Comparison of ENCODE assay signal across 9 mouse cellular contexts in the genomic region with DNA sequence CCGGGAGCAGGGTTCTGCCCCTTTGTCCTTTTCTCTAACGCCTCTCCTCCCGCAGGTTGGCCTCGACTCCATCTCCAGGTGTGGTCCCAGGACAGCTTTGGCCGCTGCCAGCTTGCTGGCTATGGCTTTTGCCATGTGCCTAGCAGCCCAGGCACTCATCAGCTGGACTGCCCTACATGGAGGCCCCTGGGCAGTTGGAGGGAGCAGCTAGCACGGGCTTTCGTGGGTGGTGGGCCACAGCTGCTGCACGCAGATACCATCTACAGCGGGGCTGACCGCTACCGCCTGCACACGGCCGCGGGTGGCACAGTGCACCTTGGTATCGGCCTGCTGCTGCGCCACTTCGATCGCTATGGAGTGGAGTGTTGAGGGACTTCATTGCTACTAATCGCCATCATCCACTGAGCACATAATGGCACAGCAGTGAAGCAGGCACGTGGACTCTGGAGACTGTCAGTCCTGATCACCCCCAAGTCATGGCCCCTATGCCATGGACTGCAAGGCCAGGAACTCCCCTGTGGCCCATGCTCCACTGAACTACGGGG. TPM values are rescaled to one million over a fixed set of nuclear protein-coding genes. Genes with fewer than 3 reads are reported as not detected.
DNase-seq lines count a peak whose midpoint lies in the region; ATAC-seq and TF ChIP-seq lines count a peak whose summit lies in the region.
"Had no signal": no experiment of that assay in that cellular context is flagged by ENCODE, and none has a peak within 500 bp of the region (broad histone marks: within the 10 kb centered on the region; RNA-seq: fewer than 3 reads in every experiment).

No protein-coding gene starts in this region.

- peaks cover 71% of the 10 kb centered on the region for H3K4me1 ChIP-seq in heart, embryonic 10.5 days
- H3K4me1 ChIP-seq in midbrain, embryonic 13.5 days (replicated peaks), result peaks cover 50% of the 10 kb centered on the region
- H3K4me1 ChIP-seq in midbrain, postnatal 0 days (ENCODE audit: insufficient read depth, low read length), result peaks cover 6% of the 10 kb centered on the region
- peaks cover 35% of the 10 kb centered on the region for H3K4me1 ChIP-seq in intestine, embryonic 15.5 days (replicated peaks)
- peaks cover 12% of the 10 kb centered on the region for H3K4me1 ChIP-seq in small intestine, adult 2 months (ENCODE audit: control insufficient read depth, insufficient read depth, insufficient read length, low read length)

- 64% methylated on average over 21 of the region's 21 CpGs for WGBS in heart, embryonic 10.5 days
- 72% methylated on average over 21 of the region's 21 CpGs for WGBS in midbrain, embryonic 13.5 days
- WGBS in midbrain, postnatal 0 days, result 75% methylated on average over 21 of the region's 21 CpGs
- WGBS in intestine, embryonic 15.5 days, result 74% methylated on average over 21 of the region's 21 CpGs
- WGBS in small intestine, adult 2 months, result 81% methylated on average over 21 of the region's 21 CpGs

- peak overlapping the region; percentile 85 for H3K4me3 ChIP-seq in heart, embryonic 10.5 days
- H3K4me3 ChIP-seq in midbrain, embryonic 13.5 days (replicated peaks), result no peak overlapping the region
- H3K4me3 ChIP-seq in midbrain, postnatal 0 days (ENCODE audit: low read depth, low read length), result no peak overlapping the region
- peak overlapping the region; percentile 70 for H3K4me3 ChIP-seq in intestine, embryonic 15.5 days (replicated peaks)
- peak overlapping the region; percentile 70 for H3K4me3 ChIP-seq in small intestine, adult 2 months (ENCODE audit: low read depth, low read length)

- H3K9ac ChIP-seq in midbrain, embryonic 13.5 days (replicated peaks), result 0 out of 2 replicates have a peak overlapping the region, but pooled peaks have one; percentile 6
- no peak overlapping the region for H3K9ac ChIP-seq in midbrain, postnatal 0 days (replicated peaks; ENCODE audit: low read length, poor library complexity, severe bottlenecking)
- 0 out of 2 replicates have a peak overlapping the region, but pooled peaks have one; percentile 8 for H3K9ac ChIP-seq in intestine, embryonic 15.5 days

- no peak for TF ChIP-seq POLR2A in small intestine, adult 2 months (IDR thresholded peaks at IDR 0.05; ENCODE audit: low read depth, low read length)

- ATAC-seq in midbrain, embryonic 13.5 days, result no peak
- no peak for ATAC-seq in midbrain, postnatal 0 days (ENCODE audit: low FRiP score)
- ATAC-seq in intestine, embryonic 15.5 days, result no peak

- H3K27me3 ChIP-seq in heart, embryonic 10.5 days (ENCODE audit: insufficient read depth, poor library complexity, severe bottlenecking), result peaks cover 50% of the 10 kb centered on the region
- H3K27me3 ChIP-seq in midbrain, embryonic 13.5 days, result peaks cover 64% of the 10 kb centered on the region
- peaks cover 36% of the 10 kb centered on the region for H3K27me3 ChIP-seq in midbrain, postnatal 0 days (ENCODE audit: insufficient read depth, low read length)
- peaks cover 7% of the 10 kb centered on the region; the same call in 1 of the 2 replicates for H3K27me3 ChIP-seq in intestine, embryonic 15.5 days (replicated peaks)
- no peaks in the 10 kb centered on the region for H3K27me3 ChIP-seq in small intestine, adult 2 months (ENCODE audit: control insufficient read depth, insufficient read depth, low read length)

- H3K9me3 ChIP-seq in heart, embryonic 10.5 days, result no peaks in the 10 kb centered on the region
- no peaks in the 10 kb centered on the region for H3K9me3 ChIP-seq in midbrain, embryonic 13.5 days
- no peaks in the 10 kb centered on the region for H3K9me3 ChIP-seq in midbrain, postnatal 0 days (ENCODE audit: low read length)
- H3K9me3 ChIP-seq in intestine, embryonic 15.5 days, result no peaks in the 10 kb centered on the region

- 0 out of 2 replicates have a peak, but pooled peaks cover 5% of the 10 kb centered on the region for H3K36me3 ChIP-seq in heart, embryonic 10.5 days
- H3K36me3 ChIP-seq in midbrain, embryonic 13.5 days, result peaks cover 6% of the 10 kb centered on the region; the same call in 1 of the 2 replicates
- H3K36me3 ChIP-seq in midbrain, postnatal 0 days (ENCODE audit: insufficient read depth, low read length), result no peaks in the 10 kb centered on the region
- no peaks in the 10 kb centered on the region for H3K36me3 ChIP-seq in intestine, embryonic 15.5 days
- H3K36me3 ChIP-seq in small intestine, adult 2 months (ENCODE audit: control insufficient read depth, insufficient read depth, low read length), result no peaks in the 10 kb centered on the region

- H3K27ac ChIP-seq in heart, embryonic 10.5 days, result peak overlapping the region; percentile 90; the same call in 1 of the 2 replicates
- no peak overlapping the region for H3K27ac ChIP-seq in midbrain, embryonic 13.5 days
- no peak overlapping the region for H3K27ac ChIP-seq in midbrain, postnatal 0 days (ENCODE audit: low read depth, low read length)
- 0 out of 2 replicates have a peak overlapping the region, but pooled peaks have one; percentile 85 for H3K27ac ChIP-seq in intestine, embryonic 15.5 days
- H3K27ac ChIP-seq in small intestine, adult 2 months (ENCODE audit: insufficient read depth, low read depth, low read length), result no peak overlapping the region

- intact Hi-C loops in heart, postnatal 36 days (cut with DNase I), result no loop called here

- TF ChIP-seq CTCF in midbrain, postnatal 0 days (IDR thresholded peaks at IDR 0.05), result no peak
- TF ChIP-seq CTCF in small intestine, adult 2 months (IDR thresholded peaks at IDR 0.05; ENCODE audit: extremely low read depth, insufficient read length, insufficient replicate concordance, low read depth, low read length), result no peak

- peak overlapping the region; percentile 62; the same call in 1 of the 2 replicates for H3K4me2 ChIP-seq in midbrain, embryonic 13.5 days (replicated peaks)
- no peak overlapping the region for H3K4me2 ChIP-seq in midbrain, postnatal 0 days (ENCODE audit: low read depth, low read length, poor library complexity, severe bottlenecking)
- H3K4me2 ChIP-seq in intestine, embryonic 15.5 days (replicated peaks), result peak overlapping the region; percentile 97

- no peak for DNase-seq in heart, embryonic 10.5 days (ENCODE audit: low spot score)
- DNase-seq in heart, postnatal 36 days, result no peak
- no peak for DNase-seq in midbrain, postnatal 0 days (ENCODE audit: low spot score)
- DNase-seq in urinary bladder, adult 2 months (ENCODE audit: low spot score), result no peak
- no peak for DNase-seq in retina, postnatal 1 day

RNA-seq across cellular contexts. Expression of a gene that starts 0.8 kb away (rescaled TPM):
- polyA plus RNA-seq in heart, embryonic 10.5 days (2016; fragmentation: Nextera tagmentation; extraction: Ambion mirVana), result 4.1 and 4.8 TPM in 2 replicates
- total RNA-seq in heart, postnatal 36 days (2021), result 10 to 100 TPM; 23.8 to 27.0 TPM
- polyA plus RNA-seq in midbrain, embryonic 13.5 days (2015; fragmentation: Nextera tagmentation; extraction: Ambion mirVana), result 0.59 and 1.2 TPM in 2 replicates
- 2.2 and 2.5 TPM in 2 replicates for total RNA-seq in midbrain, postnatal 0 days (2014; rRNA removed)
- polyA plus RNA-seq in midbrain, postnatal 0 days (2015; fragmentation: Nextera tagmentation; extraction: Ambion mirVana), result 0.53 and 0.88 TPM in 2 replicates
- polyA plus RNA-seq in intestine, embryonic 15.5 days (2015; fragmentation: Nextera tagmentation; extraction: Ambion mirVana), result 2.3 and 2.5 TPM in 2 replicates
- 20.8 and 24.4 TPM in 2 replicates for polyA plus RNA-seq in small intestine, adult 2 months (2012; rRNA removed)
- polyA plus RNA-seq in urinary bladder, adult 2 months (2012; rRNA removed), result 16.2 and 27.6 TPM in 2 replicates

RNA-seq across cellular contexts. Expression of a gene that starts 5.4 kb away (rescaled TPM):
- 34.2 and 35.8 TPM in 2 replicates for polyA plus RNA-seq in heart, embryonic 10.5 days (2016; fragmentation: Nextera tagmentation; extraction: Ambion mirVana)
- 10 to 100 TPM; 10.2 to 10.8 TPM for total RNA-seq in heart, postnatal 36 days (2021)
- polyA plus RNA-seq in midbrain, embryonic 13.5 days (2015; fragmentation: Nextera tagmentation; extraction: Ambion mirVana), result 40.3 and 41.4 TPM in 2 replicates
- total RNA-seq in midbrain, postnatal 0 days (2014; rRNA removed), result 22.8 and 32.1 TPM in 2 replicates
- 58.2 and 67.2 TPM in 2 replicates for polyA plus RNA-seq in midbrain, postnatal 0 days (2015; fragmentation: Nextera tagmentation; extraction: Ambion mirVana)
- polyA plus RNA-seq in intestine, embryonic 15.5 days (2015; fragmentation: Nextera tagmentation; extraction: Ambion mirVana), result 22.4 and 23.7 TPM in 2 replicates
- 21.8 and 33.2 TPM in 2 replicates for polyA plus RNA-seq in small intestine, adult 2 months (2012; rRNA removed)
- 25.6 TPM in 2 replicates for polyA plus RNA-seq in urinary bladder, adult 2 months (2012; rRNA removed)

RNA-seq across cellular contexts. Expression of a gene that starts 11.0 kb away (rescaled TPM):
- polyA plus RNA-seq in heart, embryonic 10.5 days (2016; fragmentation: Nextera tagmentation; extraction: Ambion mirVana), result 1.1 and 1.9 TPM in 2 replicates
- not detected for total RNA-seq in heart, postnatal 36 days (2021)
- polyA plus RNA-seq in midbrain, embryonic 13.5 days (2015; fragmentation: Nextera tagmentation; extraction: Ambion mirVana), result 8.8 and 9.7 TPM in 2 replicates
- 60.8 and 94.4 TPM in 2 replicates for total RNA-seq in midbrain, postnatal 0 days (2014; rRNA removed)
- 186 and 200 TPM in 2 replicates for polyA plus RNA-seq in midbrain, postnatal 0 days (2015; fragmentation: Nextera tagmentation; extraction: Ambion mirVana)
- polyA plus RNA-seq in intestine, embryonic 15.5 days (2015; fragmentation: Nextera tagmentation; extraction: Ambion mirVana), result 1.9 and 2.4 TPM in 2 replicates
- 0.23 and 0.25 TPM in 2 replicates for polyA plus RNA-seq in small intestine, adult 2 months (2012; rRNA removed)
- polyA plus RNA-seq in urinary bladder, adult 2 months (2012; rRNA removed), result 1.1 and 1.3 TPM in 2 replicates
- total RNA-seq: adrenal gland, adult 18-20 months had no signal

RNA-seq across cellular contexts. Expression of a gene that starts 27.0 kb away (rescaled TPM):
- polyA plus RNA-seq in heart, embryonic 10.5 days (2016; fragmentation: Nextera tagmentation; extraction: Ambion mirVana), result 50.6 and 74.8 TPM in 2 replicates
- total RNA-seq in heart, postnatal 36 days (2021), result 10 to 100 TPM; 16.0 to 18.9 TPM
- 44.2 and 44.8 TPM in 2 replicates for polyA plus RNA-seq in midbrain, embryonic 13.5 days (2015; fragmentation: Nextera tagmentation; extraction: Ambion mirVana)
- total RNA-seq in midbrain, postnatal 0 days (2014; rRNA removed), result 19.7 and 29.4 TPM in 2 replicates
- polyA plus RNA-seq in midbrain, postnatal 0 days (2015; fragmentation: Nextera tagmentation; extraction: Ambion mirVana), result 27.3 and 29.5 TPM in 2 replicates
- 80.5 and 87.7 TPM in 2 replicates for polyA plus RNA-seq in intestine, embryonic 15.5 days (2015; fragmentation: Nextera tagmentation; extraction: Ambion mirVana)
- 31.7 and 64.7 TPM in 2 replicates for polyA plus RNA-seq in small intestine, adult 2 months (2012; rRNA removed)
- 50.4 and 64.6 TPM in 2 replicates for polyA plus RNA-seq in urinary bladder, adult 2 months (2012; rRNA removed)

RNA-seq across cellular contexts. Expression of a gene that starts 27.2 kb away (rescaled TPM):
- polyA plus RNA-seq in heart, embryonic 10.5 days (2016; fragmentation: Nextera tagmentation; extraction: Ambion mirVana), result 51.7 and 51.8 TPM in 2 replicates
- 100 to 1,000 TPM; 237 to 254 TPM for total RNA-seq in heart, postnatal 36 days (2021)
- polyA plus RNA-seq in midbrain, embryonic 13.5 days (2015; fragmentation: Nextera tagmentation; extraction: Ambion mirVana), result 47.9 and 50.5 TPM in 2 replicates
- total RNA-seq in midbrain, postnatal 0 days (2014; rRNA removed), result 64.9 and 78.2 TPM in 2 replicates
- polyA plus RNA-seq in midbrain, postnatal 0 days (2015; fragmentation: Nextera tagmentation; extraction: Ambion mirVana), result 40.7 and 50.9 TPM in 2 replicates
- polyA plus RNA-seq in intestine, embryonic 15.5 days (2015; fragmentation: Nextera tagmentation; extraction: Ambion mirVana), result 44.7 and 49.2 TPM in 2 replicates
- polyA plus RNA-seq in small intestine, adult 2 months (2012; rRNA removed), result 75.8 and 98.5 TPM in 2 replicates
- 90.1 and 102 TPM in 2 replicates for polyA plus RNA-seq in urinary bladder, adult 2 months (2012; rRNA removed)

Comparison
In these comparisons a context has a peak if more than half of its experiments do, and no peak if none do; other contexts are left out.
1. RNA of a gene that starts 11.0 kb away (polyA plus RNA-seq): 186 to 200 TPM in midbrain, postnatal 0 days; 8.8 to 9.7 TPM in midbrain, embryonic 13.5 days, 1.9 to 2.4 TPM in intestine, embryonic 15.5 days, 1.1 to 1.9 TPM in heart, embryonic 10.5 days, 1.1 to 1.3 TPM in urinary bladder, adult 2 months and 0.23 to 0.25 TPM in small intestine, adult 2 months; every median in the first group is over 10 times any median in the second.
2. H3K27ac ChIP-seq: peak in heart, embryonic 10.5 days (single experiment) and intestine, embryonic 15.5 days (single experiment); none in midbrain, embryonic 13.5 days (single experiment), midbrain, postnatal 0 days (single experiment) and small intestine, adult 2 months (single experiment).
3. H3K4me3 ChIP-seq: peak in heart, embryonic 10.5 days (single experiment), intestine, embryonic 15.5 days (single experiment) and small intestine, adult 2 months (single experiment); none in midbrain, embryonic 13.5 days (single experiment) and midbrain, postnatal 0 days (single experiment).